Mouse (Mus musculus) midbrain, embryonic 11.5 days (tissue): ENCODE data around the gene Vill. TPM values are rescaled to one million over a fixed set of nuclear protein-coding genes. Genes with fewer than 3 reads are reported as not detected.

Experiments used
- ATAC-seq: fragments of 200-750 bp; cut with Nextera tagmentation; 2 replicates; pipeline ENCODE4 v1.8.0; 2017; ENCODE audit warnings: moderate TSS enrichment, moderate library complexity; ENCODE audit not compliant: low FRiP score
- DNase-seq: peaks from one replicate; pipeline ENCODE4 v3.0.0; 2015; ENCODE audit warnings: low spot score; ENCODE audit errors: missing footprints
- H3K27ac ChIP-seq: fragments of 300-500 bp; sonication (generic); 2 replicates; pipeline ENCODE4 v1.5.1; 2014; ENCODE audit warnings: low read depth, low read length
- H3K27me3 ChIP-seq: fragments of 300-500 bp; sonication (generic); 2 replicates; pipeline ENCODE4 v1.6.1; 2014; ENCODE audit warnings: mild to moderate bottlenecking, low read length, moderate library complexity, mixed read lengths; ENCODE audit not compliant: control insufficient read depth, insufficient read depth
- H3K36me3 ChIP-seq: fragments of 300-500 bp; sonication (generic); 2 replicates; pipeline ENCODE4 v1.6.1; 2014; ENCODE audit warnings: mild to moderate bottlenecking, low read length, moderate library complexity, mixed read lengths; ENCODE audit not compliant: control insufficient read depth, insufficient read depth
- H3K4me1 ChIP-seq: fragments of 300-500 bp; sonication (generic); 2 replicates; pipeline ENCODE4 v1.6.1; 2014; ENCODE audit warnings: low read length; ENCODE audit not compliant: control insufficient read depth, insufficient read depth
- H3K4me2 ChIP-seq: fragments of 300-500 bp; sonication (generic); 2 replicates; pipeline ENCODE4 v1.6.1; 2014; ENCODE audit warnings: mild to moderate bottlenecking, moderate library complexity
- H3K4me3 ChIP-seq: fragments of 300-500 bp; sonication (generic); 2 replicates; pipeline ENCODE4 v1.5.1; 2014; ENCODE audit warnings: low read depth, low read length
- H3K9ac ChIP-seq: fragments of 300-500 bp; sonication (generic); 2 replicates; pipeline ENCODE4 v1.6.1; 2014; ENCODE audit warnings: low read length
- H3K9me3 ChIP-seq: fragments of 300-500 bp; sonication (generic); 2 replicates; pipeline ENCODE4 v1.6.1; 2016; ENCODE audit warnings: low read length; ENCODE audit not compliant: control insufficient read depth
- WGBS: fragments of 180-500 bp; shearing (Covaris S2); extraction: QIAGEN DNeasy Blood & Tissue Kit; methylation state at CpG from one replicate; pipeline ENCODE4 v1.1.7; 2014; 5-methylcytosine and 5-hydroxymethylcytosine counted together
- polyA plus RNA-seq: library from polyadenylated mRNA; unstranded; fragments of >200 nt; fragmentation: Nextera tagmentation; extraction: Ambion mirVana; gene quantifications from 2 replicates; pipeline ENCODE4 v1.2.1, GENCODE M21; 2014

The Vill gene
- polyA plus RNA-seq, 1 experiment from 2014 or later, result 8.3 TPM

DNA sequence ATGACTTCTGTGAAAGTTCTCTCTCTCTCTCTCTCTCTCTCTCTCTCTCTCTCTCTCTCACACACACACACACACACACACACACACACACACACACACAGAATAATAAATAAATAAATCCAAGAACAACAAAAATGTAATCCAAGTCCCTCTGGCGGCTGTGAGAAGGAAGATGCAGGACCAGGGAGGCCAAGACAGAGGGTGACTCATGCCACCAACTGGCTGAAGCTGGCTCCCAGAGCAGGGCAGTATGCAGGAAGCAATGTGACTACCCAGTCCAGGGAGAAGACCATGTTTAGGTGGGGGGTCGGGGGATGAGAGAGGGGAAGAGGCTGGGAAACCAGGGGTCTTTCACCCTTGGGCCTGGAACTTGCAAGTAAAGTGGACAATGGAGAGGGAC lies 1.4 kb upstream of the Vill start:
- Histone ChIP-seq H3K9ac (no peak overlapping the region), H3K27ac (no peak overlapping the region), H3K36me3 (no peaks in the 10 kb centered on the region), H3K4me3 (no peak overlapping the region), H3K4me2 (no peak overlapping the region), H3K4me1 (peaks cover 9% of the 10 kb centered on the region), H3K27me3 (peaks cover 14% of the 10 kb centered on the region), H3K9me3 (no peaks in the 10 kb centered on the region)
- 68% methylated on average over 2 of the region's 2 CpGs for WGBS
- DNase-seq (no peak), ATAC-seq (no peak)

DNA sequence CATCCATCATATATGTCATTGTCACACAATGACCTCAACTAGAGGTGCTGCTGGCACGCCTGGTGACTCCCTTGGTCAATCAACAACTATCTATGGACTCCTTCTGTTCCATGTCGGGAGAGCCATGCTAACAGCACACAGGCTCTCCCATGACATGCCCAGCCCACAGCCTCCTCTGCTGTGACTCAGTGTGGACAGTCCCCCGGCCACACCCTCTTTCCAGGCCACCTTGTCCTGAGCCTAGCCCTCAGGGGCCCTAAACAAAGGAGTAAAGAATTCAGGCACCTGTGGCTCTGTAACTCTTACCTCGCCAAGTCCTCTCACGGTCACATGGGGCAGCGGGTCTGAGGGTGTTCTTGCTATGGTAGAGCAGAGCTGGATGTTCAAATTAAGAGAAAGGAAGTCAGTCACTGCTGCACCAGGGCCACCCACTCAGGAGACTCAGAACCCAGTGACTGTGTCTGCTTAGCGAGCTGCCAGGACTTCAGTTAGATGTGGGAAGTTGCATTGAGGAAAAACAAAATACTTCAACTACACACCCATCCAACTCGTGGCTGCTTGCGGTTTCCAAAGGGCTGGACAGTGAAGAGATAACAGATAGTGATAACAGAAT lies 1.5 kb downstream of the Vill start:
- DNase-seq (no peak), ATAC-seq (no peak)
- WGBS, result 83% methylated on average over 9 of the region's 9 CpGs
- H3K4me1 ChIP-seq, result peaks cover 9% of the 10 kb centered on the region
- H3K27me3 ChIP-seq, result peaks cover 14% of the 10 kb centered on the region
- H3K27ac ChIP-seq, result no peak overlapping the region
- no peaks in the 10 kb centered on the region for H3K9me3 ChIP-seq
- H3K36me3 ChIP-seq, result no peaks in the 10 kb centered on the region
- H3K9ac ChIP-seq, result no peak overlapping the region
- no peak overlapping the region for H3K4me3 ChIP-seq
- no peak overlapping the region for H3K4me2 ChIP-seq

DNA sequence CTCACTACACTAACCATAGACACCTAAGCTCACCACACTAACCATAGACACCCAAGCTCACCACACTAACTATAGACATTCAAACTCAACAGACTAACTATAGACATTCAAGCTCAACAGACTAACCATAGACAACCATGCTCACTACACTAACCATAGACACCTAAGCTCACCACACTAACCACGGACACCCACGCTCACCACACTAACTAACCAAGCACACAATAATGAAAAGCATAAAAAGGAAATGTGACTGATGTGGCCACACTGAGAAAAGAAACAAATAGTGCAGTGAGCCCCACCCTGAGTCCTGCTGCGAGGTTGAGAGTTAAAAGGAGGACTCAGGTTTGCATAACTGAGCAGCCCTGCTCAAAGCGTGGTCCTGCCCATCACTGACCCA lies 2.8 kb downstream of the Vill start:
- peaks cover 9% of the 10 kb centered on the region for H3K4me1 ChIP-seq
- H3K27ac ChIP-seq, result no peak overlapping the region
- H3K4me3 ChIP-seq, result no peak overlapping the region
- H3K27me3 ChIP-seq, result peaks cover 14% of the 10 kb centered on the region
- H3K9me3 ChIP-seq, result no peaks in the 10 kb centered on the region
- no peak overlapping the region for H3K4me2 ChIP-seq
- no peak for ATAC-seq
- H3K9ac ChIP-seq, result no peak overlapping the region
- no peak for DNase-seq
- H3K36me3 ChIP-seq, result no peaks in the 10 kb centered on the region
- WGBS, result 89% methylated on average over 4 of the region's 4 CpGs

DNA sequence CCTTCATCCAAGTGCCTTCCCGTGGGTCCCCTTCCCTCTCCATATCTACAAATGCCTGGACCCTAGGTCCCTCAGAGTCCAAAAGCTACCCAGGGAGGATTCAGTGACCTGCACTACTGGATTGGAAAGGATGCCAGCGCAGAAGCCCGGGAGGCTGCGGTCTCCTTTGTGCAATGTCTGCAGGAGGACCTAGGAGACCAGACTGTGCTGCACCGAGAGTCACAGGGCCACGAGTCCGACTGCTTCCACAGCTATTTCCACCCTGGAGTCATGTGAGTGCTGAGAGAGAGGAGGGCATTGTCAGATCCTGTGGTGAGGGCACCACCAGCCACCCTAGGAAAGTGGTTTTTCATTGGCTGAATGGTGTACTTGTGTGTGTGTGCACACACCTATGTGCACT lies 5.7 kb downstream of the Vill start:
- no peak overlapping the region for H3K4me2 ChIP-seq
- peaks cover 8% of the 10 kb centered on the region; the same call in 1 of the 2 replicates for H3K27me3 ChIP-seq
- WGBS, result 89% methylated on average over 7 of the region's 7 CpGs
- no peak overlapping the region for H3K4me3 ChIP-seq
- no peaks in the 10 kb centered on the region for H3K36me3 ChIP-seq
- no peaks in the 10 kb centered on the region for H3K9me3 ChIP-seq
- H3K4me1 ChIP-seq, result no peaks in the 10 kb centered on the region
- DNase-seq (no peak), ATAC-seq (no peak)
- H3K27ac ChIP-seq, result no peak overlapping the region
- H3K9ac ChIP-seq, result no peak overlapping the region

DNA sequence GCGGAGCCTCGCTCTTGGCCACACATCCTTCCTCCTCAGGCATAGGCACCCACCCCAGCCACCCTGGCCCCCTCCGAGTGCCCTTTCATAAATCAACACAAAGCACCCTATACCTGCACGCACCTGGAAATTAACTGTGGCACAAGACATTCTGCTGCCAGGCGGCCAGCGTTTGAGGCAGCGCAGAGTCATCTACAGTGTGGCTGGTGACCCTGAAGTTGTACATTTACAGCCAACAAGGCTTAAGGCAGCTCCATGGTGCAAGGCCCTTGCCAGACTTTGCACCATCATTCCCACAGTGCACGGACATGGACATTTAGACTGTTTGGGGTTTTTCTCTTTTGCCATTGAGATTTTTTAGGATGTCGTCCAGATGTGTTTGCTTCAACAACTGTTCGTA lies 8.1 kb downstream of the Vill start:
- H3K36me3 ChIP-seq, result no peaks in the 10 kb centered on the region
- no peaks in the 10 kb centered on the region for H3K27me3 ChIP-seq
- H3K4me1 ChIP-seq, result no peaks in the 10 kb centered on the region
- ATAC-seq, result no peak
- DNase-seq, result no peak
- H3K27ac ChIP-seq, result no peak overlapping the region
- 92% methylated on average over 10 of the region's 10 CpGs for WGBS
- no peaks in the 10 kb centered on the region for H3K9me3 ChIP-seq
- no peak overlapping the region for H3K9ac ChIP-seq
- H3K4me2 ChIP-seq, result no peak overlapping the region
- no peak overlapping the region for H3K4me3 ChIP-seq

DNA sequence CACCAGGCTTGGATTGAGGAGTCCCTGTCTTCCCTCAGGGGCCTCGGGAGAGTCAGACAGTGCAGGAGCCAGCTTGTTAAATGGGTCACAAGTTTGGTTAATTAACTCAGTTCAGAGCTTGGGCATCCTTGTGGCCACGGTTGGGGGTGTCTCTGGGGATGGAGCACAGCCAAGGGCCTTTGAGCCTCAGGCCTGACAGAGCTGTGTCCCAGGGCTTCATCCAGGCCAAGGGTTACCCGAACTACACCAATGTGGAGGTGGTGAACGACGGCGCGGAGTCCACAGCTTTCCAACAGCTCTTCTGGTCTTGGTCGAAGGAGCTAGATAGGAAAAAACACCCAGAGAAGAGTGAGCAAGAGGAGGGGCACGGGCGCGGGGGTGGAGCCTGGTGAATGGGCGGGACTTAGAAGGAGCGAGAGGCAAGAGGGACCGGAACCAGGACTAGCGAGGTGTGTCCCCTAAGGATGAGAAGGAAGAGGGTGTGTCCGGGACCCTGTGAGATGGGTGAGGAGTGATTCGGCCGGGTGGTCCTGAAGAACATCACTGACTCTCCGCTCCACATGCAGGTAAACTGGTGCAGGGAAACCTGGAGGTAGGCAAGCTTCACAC lies 10.6 kb downstream of the Vill start:
- no peak for ATAC-seq
- H3K9me3 ChIP-seq, result no peaks in the 10 kb centered on the region
- no peaks in the 10 kb centered on the region for H3K36me3 ChIP-seq
- H3K4me3 ChIP-seq, result no peak overlapping the region
- H3K4me2 ChIP-seq, result no peak overlapping the region
- 31% methylated on average over 19 of the region's 19 CpGs for WGBS
- DNase-seq, result no peak
- H3K9ac ChIP-seq, result no peak overlapping the region
- H3K4me1 ChIP-seq, result no peaks in the 10 kb centered on the region
- no peak overlapping the region for H3K27ac ChIP-seq
- no peaks in the 10 kb centered on the region for H3K27me3 ChIP-seq

DNA sequence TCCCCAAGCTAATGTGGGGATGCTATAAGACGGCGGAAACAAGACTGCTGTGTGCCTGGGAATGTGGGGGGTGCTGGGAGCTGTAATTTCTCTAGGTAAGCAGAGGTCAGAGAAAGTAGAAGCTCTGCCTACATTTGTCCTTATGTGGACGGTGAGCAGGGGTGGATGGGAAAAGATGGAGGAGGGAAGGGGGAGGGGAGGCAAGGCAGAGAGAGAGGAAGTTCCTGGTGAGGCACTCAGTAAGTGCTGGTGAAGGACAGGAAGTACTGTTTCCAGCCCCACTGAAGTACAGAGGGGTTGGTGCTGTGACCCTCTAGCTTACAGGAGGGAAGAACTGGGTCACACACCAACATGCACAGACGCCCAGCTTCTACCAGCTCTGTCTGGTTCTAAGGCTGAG lies 11.7 kb downstream of the Vill start:
- WGBS, result 67% methylated on average over 4 of the region's 4 CpGs
- H3K4me2 ChIP-seq, result no peak overlapping the region

DNA sequence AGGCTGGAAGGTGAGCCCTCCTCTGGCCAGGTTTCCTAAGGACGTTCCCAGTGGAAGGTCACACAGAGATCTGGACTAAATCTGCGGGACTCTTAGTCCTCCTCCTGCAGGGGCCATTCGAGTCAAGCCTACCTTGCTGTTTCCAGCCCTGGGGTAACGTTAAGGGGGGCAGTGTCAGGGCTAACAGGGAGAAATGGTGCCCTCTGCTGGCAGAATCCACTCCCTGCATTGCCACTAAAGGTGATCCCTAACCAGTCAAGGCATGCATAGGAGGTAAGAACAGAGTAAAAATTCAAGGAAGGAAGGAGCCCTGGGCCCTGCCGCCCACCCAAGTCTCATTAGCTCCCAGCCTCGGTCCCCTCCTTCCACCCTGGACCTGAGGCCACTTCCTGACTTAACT lies 15.0 kb downstream of the Vill start:
- Histone ChIP-seq H3K4me2 (no peak overlapping the region), H3K9ac (no peak overlapping the region), H3K27me3 (no peaks in the 10 kb centered on the region), H3K4me1 (no peaks in the 10 kb centered on the region), H3K9me3 (no peaks in the 10 kb centered on the region), H3K4me3 (no peak overlapping the region), H3K27ac (no peak overlapping the region), H3K36me3 (no peaks in the 10 kb centered on the region)
- 5% methylated on average over 6 of the region's 6 CpGs for WGBS
- DNase-seq (peak; percentile 97), ATAC-seq (peak; percentile 52; the same call in 1 of the 2 replicates)

More for the DNA sequence above, 11.7 kb downstream of the Vill start:
- Histone ChIP-seq H3K9me3 (no peaks in the 10 kb centered on the region), H3K27ac (no peak overlapping the region), H3K4me3 (no peak overlapping the region), H3K9ac (no peak overlapping the region), H3K4me1 (no peaks in the 10 kb centered on the region), H3K36me3 (no peaks in the 10 kb centered on the region), H3K27me3 (no peaks in the 10 kb centered on the region)
- ATAC-seq (no peak), DNase-seq (no peak)

DNA sequence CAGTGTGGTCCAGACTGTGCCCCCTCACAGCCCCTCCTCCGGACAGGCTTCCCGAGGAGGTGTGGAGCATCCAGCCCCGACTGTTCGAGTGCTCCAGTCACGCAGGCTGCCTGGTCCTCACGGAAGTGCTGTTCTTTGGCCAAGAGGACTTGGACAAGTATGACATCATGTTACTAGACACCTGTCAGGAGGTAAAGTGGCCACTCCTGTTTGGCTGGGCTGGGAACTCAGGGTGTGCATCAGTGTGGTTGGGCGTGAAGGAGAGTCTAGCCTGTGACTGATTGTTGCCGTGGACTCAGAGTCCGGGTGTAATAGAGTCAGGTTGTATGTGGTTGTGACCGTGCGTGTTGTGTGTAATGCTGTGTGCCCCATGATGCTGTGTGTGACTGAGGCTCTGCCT lies 15.7 kb downstream of the Vill start:
- 90% methylated on average over 11 of the region's 11 CpGs for WGBS
- ATAC-seq, result no peak
- no peak overlapping the region for H3K4me2 ChIP-seq

More for the DNA sequence above, 15.7 kb downstream of the Vill start:
- H3K4me3 ChIP-seq, result no peak overlapping the region
- no peaks in the 10 kb centered on the region for H3K27me3 ChIP-seq
- no peaks in the 10 kb centered on the region for H3K9me3 ChIP-seq
- no peak overlapping the region for H3K27ac ChIP-seq
- 0 out of 2 replicates have a peak overlapping the region, but pooled peaks have one; percentile 5 for H3K9ac ChIP-seq
- no peaks in the 10 kb centered on the region for H3K4me1 ChIP-seq
- DNase-seq, result no peak
- no peaks in the 10 kb centered on the region for H3K36me3 ChIP-seq
